Mouse (Mus musculus) megakaryocyte progenitor cell, adult 5-6 weeks (primary cell): ENCODE data around the gene Cfap58. TPM values are rescaled to one million over a fixed set of nuclear protein-coding genes. Genes with fewer than 3 reads are reported as not detected.

Source experiments
- ATAC-seq: replicated peaks from 2 replicates; pipeline ENCODE4 v1.8.0; 2016; ENCODE audit warnings: mild to moderate bottlenecking, moderate TSS enrichment, inconsistent platforms; ENCODE audit not compliant: poor library complexity
- total RNA-seq, 2 experiments: library from RNA; stranded (forward) in 1 of 2; stranded (reverse) in 1 of 2; fragments of 157-497, 149-512 nt in 1 of 2; fragments of 200-1000 nt in 1 of 2; gene quantifications; 2 replicates each; pipeline versions ENCODE4 v1.2.3 to v1.2.4; 2015 to 2017

The Cfap58 gene
- total RNA-seq (2015), result not detected in 2 replicates
- total RNA-seq (2017), result not detected in 2 replicates

DNA sequence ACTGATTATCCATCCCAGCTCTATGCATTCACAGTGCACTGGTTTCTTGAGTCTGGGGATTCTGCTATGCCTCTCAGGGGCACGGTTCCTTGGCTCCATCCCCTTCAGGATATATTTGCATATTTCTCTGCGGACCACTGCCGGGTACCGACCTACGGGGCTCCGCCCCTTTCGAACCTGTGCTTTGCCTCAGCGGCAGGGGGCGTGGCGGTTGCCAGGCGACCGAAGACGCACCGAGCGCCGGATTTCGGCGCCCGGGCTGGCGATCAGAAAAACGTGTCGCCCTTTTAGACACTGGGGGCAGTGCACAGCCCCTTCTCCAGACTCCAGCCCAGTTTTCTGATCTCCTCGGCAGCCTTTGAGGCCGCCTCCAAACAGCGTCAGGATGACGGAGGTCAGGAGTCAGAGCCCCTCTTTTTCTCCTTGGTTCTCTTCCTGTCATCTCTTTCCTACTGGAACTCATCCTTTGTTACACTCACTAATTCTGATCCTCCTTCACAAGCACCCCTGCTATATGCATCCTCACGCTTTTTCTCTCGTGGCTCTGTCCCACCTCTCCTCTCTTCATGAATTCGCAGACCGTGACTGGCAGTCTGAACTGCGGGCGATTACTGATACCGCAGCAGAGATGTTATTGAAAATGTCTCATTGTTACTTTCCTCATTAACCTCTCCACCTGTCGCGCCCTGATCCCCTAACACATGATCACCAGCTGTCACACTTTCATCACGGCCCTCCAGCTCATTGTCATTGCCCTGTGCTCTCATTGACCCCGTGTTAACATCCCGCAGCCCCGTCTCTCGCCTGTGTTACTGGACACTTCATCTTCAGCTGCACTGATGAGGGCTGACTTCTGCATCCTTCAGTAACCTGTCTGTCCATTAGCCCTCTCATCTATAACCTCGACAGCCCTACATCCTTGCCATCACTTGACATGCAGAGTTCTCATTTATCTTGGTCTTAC is at the start of gene Cfap58:
TSS of gene Cfap58 (plus strand) at position 233 of the 964 bp plus-strand sequence.
- ATAC-seq, result peak; percentile 81

DNA sequence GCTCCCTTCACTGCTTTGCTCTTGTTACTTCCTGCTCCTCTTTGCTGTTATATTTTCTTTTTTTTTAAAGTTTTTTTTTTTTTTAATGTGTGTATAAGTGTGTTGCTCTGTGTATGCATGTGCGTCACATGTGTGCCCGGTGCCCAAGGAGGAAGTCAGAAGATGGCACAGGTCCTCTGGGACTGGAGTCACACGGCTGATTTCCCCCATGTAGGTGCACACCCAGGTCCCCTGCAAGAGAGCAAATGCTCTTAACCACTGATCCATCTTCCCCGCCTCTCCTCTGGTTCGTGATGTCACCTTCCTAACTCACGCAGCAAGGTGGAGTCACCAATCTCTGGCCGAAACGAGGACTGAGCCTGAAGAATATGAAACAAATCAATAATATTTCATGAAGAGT is 49.4 kb upstream of the Cfap58 start:
- ATAC-seq, result no peak

DNA sequence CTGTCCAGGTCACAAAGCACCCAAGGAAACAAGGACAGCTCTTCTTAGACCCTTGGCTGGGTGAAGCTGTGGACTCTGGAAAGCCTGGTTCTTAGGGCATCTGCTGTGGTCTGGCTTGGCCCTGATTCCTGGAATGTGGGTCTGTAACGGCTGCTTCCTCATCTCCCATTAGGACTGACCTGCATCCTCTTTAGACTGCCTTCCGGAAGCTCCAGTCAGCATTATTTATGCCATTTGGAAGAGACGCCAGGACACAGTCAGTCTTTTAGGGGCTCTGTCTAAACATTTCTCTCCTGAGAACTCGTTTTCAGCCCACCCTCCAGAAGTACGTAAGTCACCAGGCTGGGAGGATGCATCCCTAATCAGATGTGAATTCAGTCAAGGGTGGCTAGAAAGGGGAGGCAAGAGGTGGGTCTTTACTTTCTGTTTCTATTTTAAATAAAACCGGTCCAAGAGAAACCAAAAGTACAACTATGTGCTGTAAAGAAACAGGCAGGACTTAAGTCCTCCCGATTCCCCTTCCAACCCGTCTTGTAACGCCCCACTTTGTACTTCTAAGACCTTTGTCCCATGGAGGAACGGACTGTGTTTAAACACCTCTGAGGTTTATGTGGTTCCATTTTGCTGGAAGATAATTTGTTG is 46.9 kb upstream of the Cfap58 start:
- ATAC-seq, result 0 out of 2 replicates have a peak, but pooled peaks have one; percentile 7

DNA sequence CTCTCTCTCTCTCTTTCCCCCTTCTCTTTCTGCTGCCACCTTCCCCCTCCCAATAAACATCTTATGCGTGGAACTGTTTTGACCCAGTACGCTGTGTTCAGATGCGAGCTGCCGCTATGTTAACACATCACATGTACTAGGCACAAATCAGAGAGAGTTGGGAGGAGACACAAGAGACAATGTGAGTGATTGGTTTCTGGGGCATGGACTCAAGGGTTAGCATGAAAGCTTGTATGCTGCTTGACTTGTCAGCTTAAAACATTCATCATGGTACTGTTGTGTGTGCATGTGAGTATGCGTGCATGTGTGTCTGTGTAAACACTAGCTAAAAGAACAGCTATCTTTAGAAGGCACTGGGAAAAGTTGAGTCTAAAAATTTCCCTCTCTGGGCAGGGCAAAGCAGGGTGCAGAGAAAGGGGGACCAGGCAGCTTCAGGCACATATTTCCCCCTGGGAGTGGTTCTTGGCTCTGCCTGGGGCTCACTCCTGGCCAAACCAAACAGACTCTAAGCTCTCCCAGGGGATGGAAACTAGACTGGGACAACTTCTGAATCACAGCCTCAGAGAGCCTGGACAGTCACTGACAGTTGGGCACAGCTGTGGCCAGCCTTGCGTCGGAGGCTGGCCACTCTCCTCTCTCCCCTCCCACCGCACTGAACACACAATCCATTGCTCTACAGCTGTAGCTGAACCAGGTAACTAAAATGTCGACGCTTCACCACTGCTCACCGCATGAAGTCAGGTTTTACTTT is 45.7 kb upstream of the Cfap58 start:
- no peak for ATAC-seq

DNA sequence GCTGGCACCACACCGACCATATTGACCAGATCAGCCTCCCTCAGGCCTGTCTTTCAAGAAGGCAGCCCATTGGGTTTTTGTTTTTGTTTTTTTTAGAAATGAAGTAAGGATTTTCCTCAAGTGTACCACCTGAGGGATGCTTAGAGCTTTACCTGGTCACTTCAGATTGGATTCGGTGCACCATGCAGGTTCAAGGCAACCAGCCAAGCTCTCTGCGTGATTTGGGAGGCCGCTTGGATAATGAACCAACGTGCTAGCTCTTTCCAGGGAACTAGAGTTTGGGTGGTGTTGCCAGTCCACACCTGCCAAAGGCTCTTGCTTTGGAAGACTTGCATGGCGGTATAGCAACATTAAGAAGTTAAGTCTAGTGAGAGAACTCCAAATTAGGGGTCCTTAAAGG is 44.4 kb upstream of the Cfap58 start:
- no peak for ATAC-seq

DNA sequence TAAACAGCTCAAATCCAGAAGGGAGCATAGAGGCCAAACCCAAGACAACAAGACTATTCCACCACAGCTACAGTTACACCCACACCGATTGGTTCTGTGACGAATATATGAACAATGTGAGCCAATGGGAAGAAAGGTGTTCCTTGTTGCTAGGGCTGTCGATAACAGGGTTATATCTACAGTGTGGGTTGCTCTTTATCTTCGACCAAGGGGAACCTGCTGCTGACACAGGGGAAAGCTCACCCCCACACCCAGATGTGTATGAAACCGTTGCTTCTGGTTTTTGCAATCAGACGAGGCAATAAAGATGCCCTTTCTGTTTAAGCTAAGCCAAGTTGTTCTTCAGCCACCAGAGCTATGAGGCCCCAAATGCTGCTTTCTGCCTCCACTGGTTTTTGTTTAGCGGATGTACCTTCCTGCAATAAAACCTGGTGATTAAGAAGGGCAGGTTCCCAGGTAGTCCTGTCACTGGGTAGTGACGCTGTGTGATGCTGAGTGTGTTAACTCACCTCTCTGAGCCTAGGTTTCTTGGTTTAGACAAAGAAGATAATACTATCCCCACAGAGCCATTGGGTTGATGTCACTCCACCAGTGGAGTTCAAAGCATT is 38.9 kb upstream of the Cfap58 start:
- peak; percentile 89 for ATAC-seq

DNA sequence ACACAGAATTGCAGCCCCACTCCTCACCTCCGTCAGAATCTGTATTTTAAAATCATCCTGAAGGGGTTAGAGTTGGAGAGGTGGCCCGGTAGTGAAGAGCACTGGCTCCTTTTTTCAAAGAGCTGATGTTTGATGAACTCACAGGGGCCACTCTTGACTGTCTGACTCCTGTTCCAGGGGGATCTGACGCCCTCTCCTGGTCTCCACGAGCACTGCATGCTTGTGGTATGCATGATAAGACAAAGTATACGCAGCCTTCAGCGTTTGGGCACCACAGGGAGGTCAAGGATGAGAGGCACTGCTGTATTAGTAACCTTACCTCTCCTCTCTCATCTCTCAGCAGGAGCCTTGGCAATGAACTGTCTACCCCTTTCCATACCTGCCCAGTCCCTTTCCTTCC is 37.5 kb upstream of the Cfap58 start:
- peak; percentile 55 for ATAC-seq

DNA sequence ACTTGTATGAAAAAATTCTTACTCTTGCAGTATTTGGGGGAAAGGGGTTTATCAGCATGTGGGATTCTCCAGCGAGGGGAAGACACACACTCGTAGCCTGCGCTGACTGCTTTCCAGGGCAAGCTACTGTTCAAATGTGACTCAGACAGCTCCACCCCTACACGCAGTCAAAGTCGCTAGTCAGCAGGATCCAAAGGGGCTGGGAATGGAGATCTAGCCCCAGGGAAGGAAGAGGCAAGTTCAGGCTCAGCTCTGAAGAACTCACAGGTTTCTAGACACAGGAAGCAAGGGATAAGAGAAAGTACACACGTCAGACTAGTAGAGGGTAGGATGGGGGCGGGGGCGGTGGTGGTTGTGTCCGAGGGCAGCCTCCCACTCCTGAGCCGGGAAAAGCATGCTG is 36.9 kb upstream of the Cfap58 start:
- no peak for ATAC-seq

DNA sequence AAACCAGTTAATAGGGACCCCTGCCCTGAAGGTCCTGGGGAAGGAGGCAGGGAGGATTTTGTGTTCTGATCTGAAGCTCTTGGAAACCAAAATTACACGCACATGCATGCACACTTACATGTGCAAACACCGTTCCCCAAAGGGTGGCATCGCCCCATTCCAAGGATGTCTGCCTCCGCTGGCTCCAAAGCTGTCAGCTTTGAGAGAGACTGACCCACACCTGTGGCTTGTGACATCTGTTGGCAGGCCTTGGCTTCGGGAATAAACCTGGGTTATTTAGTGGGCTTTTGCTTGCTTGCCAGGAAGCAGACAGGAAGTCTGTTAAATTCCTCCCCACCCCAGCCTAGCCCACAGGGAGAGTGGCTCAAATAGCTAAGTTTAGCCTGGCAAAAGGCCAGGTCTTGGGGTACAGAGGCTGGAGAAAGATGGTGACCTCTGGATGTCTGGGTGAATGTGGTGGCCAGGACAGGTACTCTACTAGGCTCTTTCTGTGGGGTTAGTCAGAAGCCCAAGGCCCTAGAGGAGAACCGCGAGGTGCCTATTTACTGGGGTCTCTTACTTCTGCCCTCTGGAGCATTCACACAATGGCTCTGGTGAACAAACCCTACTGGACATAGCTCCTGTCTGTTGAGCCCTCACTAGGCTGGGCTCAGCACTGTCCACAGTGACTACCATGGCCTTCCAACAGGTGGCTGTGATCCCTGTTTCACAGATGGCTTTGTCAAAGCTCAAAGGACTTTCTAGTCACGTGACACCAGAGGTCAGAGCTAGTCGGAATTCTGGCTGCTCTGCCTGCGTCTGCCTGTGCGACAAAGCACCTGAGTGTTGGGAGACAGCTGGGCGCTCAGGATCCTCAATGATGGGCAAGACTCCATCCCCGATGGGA is 34.9 kb upstream of the Cfap58 start:
- ATAC-seq, result no peak

DNA sequence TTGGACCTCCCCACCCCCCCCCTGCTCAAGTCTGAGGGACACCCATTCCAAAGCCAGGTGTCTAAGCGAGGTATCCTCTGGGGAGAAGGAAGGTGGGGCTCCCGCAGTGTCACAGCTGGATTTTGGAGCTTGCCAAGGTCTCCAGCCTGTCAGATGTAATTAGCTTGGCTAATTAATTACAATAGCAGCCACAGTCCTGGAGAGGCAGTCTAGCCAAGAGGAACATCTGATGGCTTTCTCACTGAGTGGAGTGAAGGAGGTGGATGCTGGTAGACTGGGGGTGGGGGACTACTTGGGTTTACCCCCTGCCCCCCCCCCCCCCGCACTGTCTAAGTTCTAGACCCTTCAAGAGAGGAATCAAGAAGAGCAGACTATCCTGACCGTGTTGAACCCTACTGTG is 33.8 kb upstream of the Cfap58 start:
- ATAC-seq, result no peak

DNA sequence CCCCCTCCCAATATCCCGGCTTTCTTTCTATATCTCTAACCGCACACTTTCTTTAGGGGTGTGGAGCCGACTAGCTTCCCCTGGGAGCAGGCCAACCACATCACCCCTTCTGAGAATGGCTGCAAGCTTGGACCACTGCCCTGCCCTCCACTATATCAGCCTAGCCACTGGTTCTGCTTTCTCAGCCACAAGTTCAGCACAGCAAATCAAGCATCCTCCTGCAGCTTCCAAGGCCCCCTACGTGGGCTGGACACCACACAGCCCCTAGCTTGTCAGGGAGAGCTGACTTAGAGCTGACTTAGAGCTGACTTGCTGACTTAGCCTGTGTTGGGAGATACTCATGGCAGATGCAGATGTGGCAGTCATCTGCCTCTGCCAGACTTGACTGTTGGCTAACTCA is 32.4 kb upstream of the Cfap58 start:
- peak; percentile 63 for ATAC-seq

DNA sequence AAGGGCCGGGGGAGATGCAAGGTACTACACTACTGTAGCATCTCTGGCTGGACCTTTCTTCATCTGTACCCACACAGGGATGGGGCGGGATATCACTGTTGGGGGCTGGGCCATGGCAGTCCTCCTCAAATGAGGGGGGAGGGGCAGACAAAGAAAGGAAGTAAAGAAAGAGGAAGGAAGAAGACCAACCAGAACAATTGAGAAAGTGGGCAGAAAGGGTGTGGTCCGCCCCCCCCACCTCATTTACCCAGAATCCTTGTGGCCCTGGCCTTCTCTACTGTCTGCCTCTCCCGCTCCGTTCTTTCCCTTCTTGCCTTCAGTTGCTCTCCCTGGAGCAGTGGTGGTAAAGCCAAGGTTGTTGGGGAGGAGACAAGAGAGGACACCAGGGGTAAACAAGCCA is 31.9 kb upstream of the Cfap58 start:
- ATAC-seq, result peak; percentile 60

DNA sequence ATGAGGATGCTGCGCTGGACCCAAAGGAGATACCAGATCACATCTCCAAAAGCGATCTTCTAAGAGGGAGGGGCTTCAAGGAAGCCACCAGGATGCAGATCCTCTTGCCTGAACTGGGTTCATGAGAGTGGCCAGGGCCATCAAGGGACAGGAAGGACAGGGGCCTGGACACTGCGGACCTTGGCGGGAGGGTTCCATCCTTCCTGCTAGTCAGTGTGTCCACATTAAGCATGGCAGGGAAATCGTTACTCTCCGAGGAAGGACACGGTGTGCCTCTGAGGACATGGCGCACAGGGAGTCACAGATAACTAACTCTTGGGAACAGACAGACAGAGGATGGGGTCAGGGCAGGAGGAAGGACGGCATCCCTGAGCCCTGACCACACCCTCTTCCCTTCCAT is 29.9 kb upstream of the Cfap58 start:
- ATAC-seq, result no peak

DNA sequence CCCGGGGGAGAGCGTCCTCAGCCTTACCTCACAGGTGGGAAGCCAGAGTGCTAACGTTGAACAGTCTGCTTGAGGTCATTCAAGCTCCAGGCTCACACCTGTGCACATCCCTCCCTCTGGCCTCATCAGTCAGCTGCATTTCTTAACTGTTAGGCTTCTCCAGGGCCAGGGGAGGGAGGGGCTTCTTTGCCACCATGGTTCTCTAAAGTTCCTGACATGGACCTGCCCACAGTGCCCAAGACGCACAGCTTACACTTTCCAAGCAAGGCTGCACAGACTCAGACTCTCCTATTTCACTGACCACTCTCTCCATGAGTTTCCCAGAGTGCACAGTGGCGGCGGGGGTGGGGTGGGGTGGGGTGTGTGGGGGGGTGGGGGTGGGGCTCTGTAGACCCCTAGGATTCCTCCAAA is 28.5 kb upstream of the Cfap58 start:
- no peak for ATAC-seq

DNA sequence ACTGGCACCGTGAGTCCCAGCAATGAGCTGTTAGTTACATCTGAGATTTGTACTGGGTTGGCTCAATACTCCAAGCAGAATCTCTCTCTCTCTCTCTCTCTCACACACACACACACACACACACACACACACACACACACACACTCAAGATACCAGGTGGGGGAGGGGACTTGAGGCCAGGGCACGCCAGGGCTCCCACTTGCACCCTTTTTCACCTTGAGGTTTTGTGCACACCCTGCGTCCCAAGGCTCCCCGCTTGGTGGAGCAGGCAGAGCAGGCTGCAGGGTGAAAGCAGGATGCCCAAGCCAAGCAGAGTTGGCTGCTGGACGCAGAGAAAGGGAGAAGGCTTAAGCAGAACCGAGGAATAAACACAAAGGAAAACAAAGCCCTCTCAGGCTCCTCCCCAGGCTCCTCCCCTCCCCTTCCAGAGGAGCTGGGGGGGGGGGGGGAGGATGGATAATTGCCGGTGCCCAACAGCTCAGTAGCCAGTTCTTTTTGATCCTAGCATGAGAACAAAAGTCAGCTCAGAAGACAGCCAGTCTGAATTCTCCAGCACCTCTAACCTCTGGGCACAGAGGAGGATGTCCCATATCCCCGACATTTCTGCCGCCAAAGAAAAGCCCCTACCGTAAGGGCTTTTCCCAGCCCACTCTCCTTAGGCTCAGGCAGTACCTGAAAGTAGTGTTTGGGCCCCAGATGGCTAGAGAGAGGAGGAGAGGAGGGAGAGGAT is 27.9 kb upstream of the Cfap58 start:
- ATAC-seq, result no peak

DNA sequence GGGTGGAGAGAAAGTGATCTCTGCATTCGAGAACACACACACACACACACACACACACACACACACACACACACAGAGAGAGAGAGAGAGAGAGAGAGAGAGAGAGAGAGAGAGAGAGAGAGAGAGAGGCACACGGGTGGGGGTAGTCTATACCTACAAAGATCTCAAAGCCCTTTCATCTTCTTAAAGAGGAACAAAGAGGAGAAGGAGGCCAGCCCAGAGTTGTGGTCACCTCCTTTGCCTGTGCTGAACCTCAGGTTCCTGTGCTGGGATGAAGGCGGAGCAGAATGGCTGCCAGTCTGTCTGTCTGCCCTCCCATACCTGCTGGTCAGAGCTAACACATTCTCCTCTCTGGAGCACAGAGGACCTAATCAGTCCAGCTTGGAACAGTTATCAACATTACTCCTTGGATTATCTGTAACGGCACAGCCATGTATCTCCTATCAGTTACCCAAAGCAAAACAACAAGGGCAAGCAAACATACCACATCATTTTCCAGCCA is 27.3 kb upstream of the Cfap58 start:
- ATAC-seq, result peak; percentile 72

DNA sequence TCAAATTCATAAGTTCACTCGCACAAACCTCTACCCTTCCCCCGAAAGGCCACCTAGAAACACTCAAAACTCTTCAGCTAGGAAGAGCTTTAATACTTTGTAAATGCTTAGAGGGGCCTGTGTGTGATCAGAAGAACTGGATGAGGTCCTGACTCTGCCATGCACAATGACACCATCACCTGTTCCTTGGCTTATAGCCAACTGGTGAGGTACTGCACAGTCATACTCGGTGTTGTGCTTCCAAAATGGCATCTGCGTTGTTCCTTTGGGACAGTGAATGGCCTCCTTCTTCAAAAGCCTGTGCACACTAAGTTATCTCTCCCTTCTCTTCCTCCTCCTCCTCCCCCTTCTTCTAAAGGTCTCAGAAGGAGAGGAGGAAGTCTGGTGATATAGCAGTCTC is 26.7 kb upstream of the Cfap58 start:
- no peak for ATAC-seq

DNA sequence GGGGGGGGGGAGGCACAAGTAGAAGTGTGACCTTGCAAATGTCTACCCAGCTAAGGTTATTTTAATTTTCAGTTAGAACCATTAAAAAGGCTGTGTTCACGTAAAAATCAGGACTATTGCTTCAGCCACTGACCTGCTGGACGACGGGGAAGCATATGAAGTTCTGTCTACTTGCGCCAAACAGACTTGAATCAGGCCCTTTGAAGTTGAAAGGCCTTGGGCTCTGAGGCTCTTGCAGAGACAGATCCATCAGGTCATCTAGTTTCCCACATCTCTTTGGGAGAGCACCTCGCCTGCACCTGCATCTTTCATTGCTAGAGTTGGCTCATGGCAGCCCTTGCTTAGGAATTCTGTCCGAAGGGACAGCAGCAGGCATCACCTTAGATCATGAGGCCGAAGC is 24.1 kb upstream of the Cfap58 start:
- ATAC-seq, result no peak

DNA sequence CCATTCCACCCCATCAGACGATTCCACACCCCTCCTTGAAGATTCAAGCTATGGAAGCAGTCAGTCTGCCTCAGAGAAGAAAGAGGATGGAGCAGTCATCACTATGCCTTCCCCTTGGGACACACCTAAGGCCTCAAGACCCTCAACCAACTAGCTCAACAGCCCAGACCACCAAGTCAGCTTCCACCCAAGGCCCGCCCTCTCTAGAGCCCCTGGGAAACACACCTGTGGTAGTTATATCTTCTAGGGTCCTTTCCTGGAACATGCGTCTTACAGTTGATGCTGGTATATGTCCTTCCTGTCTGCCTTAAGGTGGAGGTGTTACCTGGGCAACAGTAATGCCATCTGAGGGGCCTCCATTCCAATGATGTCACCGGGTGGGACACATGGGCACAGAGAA is 23.3 kb upstream of the Cfap58 start:
- no peak for ATAC-seq
